Mouse (Mus musculus) liver, embryonic 15.5 days (tissue): ENCODE measurements at regions not wholly inside any gene's neighbourhood (a gene's known extent, or its start where the extent isn't known, plus 50 kb on each side); places are given as distances from the start of the nearest gene placed in this dataset.

Experiments used
- ATAC-seq: fragments of 200-750 bp; cut with Nextera tagmentation; 2 replicates; pipeline ENCODE4 v1.8.0; 2017; ENCODE audit warnings: moderate number of reproducible peaks, mild to moderate bottlenecking, moderate library complexity; ENCODE audit not compliant: insufficient read depth
- H3K27ac ChIP-seq: fragments of 300-500 bp; sonication (generic); replicated peaks from 2 replicates; pipeline ENCODE4 v1.5.1; 2015; ENCODE audit warnings: mild to moderate bottlenecking, inconsistent platforms
- H3K27me3 ChIP-seq: fragments of 300-500 bp; sonication (generic); 2 replicates; pipeline ENCODE4 v1.6.1; 2015; ENCODE audit warnings: mild to moderate bottlenecking, inconsistent platforms
- H3K36me3 ChIP-seq: fragments of 300-500 bp; sonication (generic); replicated peaks from 2 replicates; pipeline ENCODE4 v1.6.1; 2015; ENCODE audit warnings: moderate library complexity, mild to moderate bottlenecking, inconsistent platforms
- H3K4me1 ChIP-seq: fragments of 300-500 bp; sonication (generic); replicated peaks from 2 replicates; pipeline ENCODE4 v1.6.1; 2015; ENCODE audit warnings: inconsistent platforms
- H3K4me2 ChIP-seq: fragments of 300-500 bp; sonication (generic); 2 replicates; pipeline ENCODE4 v1.6.1; 2015; ENCODE audit warnings: moderate library complexity, mild to moderate bottlenecking, inconsistent platforms
- H3K4me3 ChIP-seq: fragments of 300-500 bp; sonication (generic); replicated peaks from 2 replicates; pipeline ENCODE4 v1.5.1; 2015; ENCODE audit warnings: mild to moderate bottlenecking, inconsistent platforms
- H3K9ac ChIP-seq: fragments of 300-500 bp; sonication (generic); 2 replicates; pipeline ENCODE4 v1.6.1; 2015; ENCODE audit warnings: moderate library complexity, mild to moderate bottlenecking, inconsistent platforms
- H3K9me3 ChIP-seq: fragments of 300-500 bp; sonication (generic); replicated peaks from 2 replicates; pipeline ENCODE4 v1.6.1; 2016; ENCODE audit warnings: inconsistent platforms
- WGBS: fragments of 180-500 bp; shearing (Covaris S2); methylation state at CpG from one replicate; pipeline ENCODE4 v1.1.7; 2015; ENCODE audit warnings: mixed read lengths; ENCODE audit not compliant: insufficient replicate concordance; 5-methylcytosine and 5-hydroxymethylcytosine counted together

GRCm38 (mm10) chr14:33797551-33798303 lies 125.7 kb upstream of the Gdf10 start:
- ATAC-seq, result no peak
- H3K27ac ChIP-seq, result no peak overlapping the region
- no peak overlapping the region for H3K4me2 ChIP-seq
- WGBS, result 58% methylated on average over 15 of the region's 15 CpGs
- H3K4me3 ChIP-seq, result no peak overlapping the region
- H3K36me3 ChIP-seq, result no peaks in the 10 kb centered on the region
- no peak overlapping the region for H3K9ac ChIP-seq
- no peaks in the 10 kb centered on the region for H3K9me3 ChIP-seq
- H3K27me3 ChIP-seq, result no peaks in the 10 kb centered on the region
- no peaks in the 10 kb centered on the region for H3K4me1 ChIP-seq

GRCm38 (mm10) chr14:33804321-33804720 lies 119.1 kb upstream of the Gdf10 start:
- Histone ChIP-seq H3K4me1 (0 out of 2 replicates have a peak, but pooled peaks cover 4% of the 10 kb centered on the region), H3K9ac (no peak overlapping the region), H3K9me3 (no peaks in the 10 kb centered on the region), H3K4me3 (no peak overlapping the region), H3K27ac (no peak overlapping the region), H3K4me2 (no peak overlapping the region), H3K36me3 (no peaks in the 10 kb centered on the region), H3K27me3 (no peaks in the 10 kb centered on the region)
- no peak for ATAC-seq
- 70% methylated on average over 3 of the region's 3 CpGs for WGBS

- Histone ChIP-seq H3K4me1 (0 out of 2 replicates have a peak, but pooled peaks cover 4% of the 10 kb centered on the region), H3K27ac (no peak overlapping the region), H3K27me3 (no peaks in the 10 kb centered on the region), H3K36me3 (no peaks in the 10 kb centered on the region), H3K9ac (no peak overlapping the region), H3K9me3 (no peaks in the 10 kb centered on the region), H3K4me2 (no peak overlapping the region), H3K4me3 (no peak overlapping the region)
- 57% methylated on average over 6 of the region's 6 CpGs for WGBS
- no peak for ATAC-seq
Measured at GRCm38 (mm10) chr14:33804721-33805120, 118.7 kb upstream of the Gdf10 start.

GRCm38 (mm10) chr14:33807196-33807595 lies 116.2 kb upstream of the Gdf10 start:
- H3K27ac ChIP-seq, result no peak overlapping the region
- no peak for ATAC-seq
- no peak overlapping the region for H3K4me2 ChIP-seq
- no peaks in the 10 kb centered on the region for H3K9me3 ChIP-seq
- no peak overlapping the region for H3K4me3 ChIP-seq
- H3K4me1 ChIP-seq, result 0 out of 2 replicates have a peak, but pooled peaks cover 4% of the 10 kb centered on the region
- H3K9ac ChIP-seq, result no peak overlapping the region
- H3K36me3 ChIP-seq, result no peaks in the 10 kb centered on the region
- WGBS, result 51% methylated on average over 7 of the region's 7 CpGs
- H3K27me3 ChIP-seq, result no peaks in the 10 kb centered on the region

- no peak overlapping the region for H3K4me2 ChIP-seq
- H3K4me3 ChIP-seq, result no peak overlapping the region
- H3K4me1 ChIP-seq, result 0 out of 2 replicates have a peak, but pooled peaks cover 4% of the 10 kb centered on the region
- H3K36me3 ChIP-seq, result no peaks in the 10 kb centered on the region
- H3K27ac ChIP-seq, result no peak overlapping the region
- ATAC-seq, result 0 out of 2 replicates have a peak, but pooled peaks have one; percentile 31
- WGBS, result 35% methylated on average over 11 of the region's 11 CpGs
- H3K9ac ChIP-seq, result no peak overlapping the region
- no peaks in the 10 kb centered on the region for H3K27me3 ChIP-seq
- H3K9me3 ChIP-seq, result no peaks in the 10 kb centered on the region
Measured at GRCm38 (mm10) chr14:33808593-33809265, 114.7 kb upstream of the Gdf10 start.

GRCm38 (mm10) chr14:33810584-33810983 lies 112.8 kb upstream of the Gdf10 start:
- ATAC-seq, result no peak
- WGBS, result 71% methylated on average over 4 of the region's 4 CpGs
- H3K36me3 ChIP-seq, result no peaks in the 10 kb centered on the region

GRCm38 (mm10) chr14:33811241-33811640 lies 112.1 kb upstream of the Gdf10 start:
- Histone ChIP-seq H3K36me3 (no peaks in the 10 kb centered on the region), H3K27me3 (no peaks in the 10 kb centered on the region), H3K4me1 (0 out of 2 replicates have a peak, but pooled peaks cover 4% of the 10 kb centered on the region), H3K9ac (no peak overlapping the region), H3K9me3 (no peaks in the 10 kb centered on the region), H3K4me2 (no peak overlapping the region), H3K27ac (no peak overlapping the region), H3K4me3 (no peak overlapping the region)
- no peak for ATAC-seq
- WGBS, result 55% methylated on average over 3 of the region's 3 CpGs

More at GRCm38 (mm10) chr14:33810584-33810983, 112.8 kb upstream of the Gdf10 start:
- H3K9me3 ChIP-seq, result no peaks in the 10 kb centered on the region
- no peaks in the 10 kb centered on the region for H3K27me3 ChIP-seq
- no peak overlapping the region for H3K4me2 ChIP-seq
- H3K9ac ChIP-seq, result no peak overlapping the region
- 0 out of 2 replicates have a peak, but pooled peaks cover 4% of the 10 kb centered on the region for H3K4me1 ChIP-seq
- H3K4me3 ChIP-seq, result no peak overlapping the region
- no peak overlapping the region for H3K27ac ChIP-seq

- 75% methylated on average over 8 of the region's 8 CpGs for WGBS
- Histone ChIP-seq H3K27ac (no peak overlapping the region), H3K27me3 (no peaks in the 10 kb centered on the region), H3K36me3 (no peaks in the 10 kb centered on the region), H3K4me2 (no peak overlapping the region), H3K4me1 (0 out of 2 replicates have a peak, but pooled peaks cover 4% of the 10 kb centered on the region), H3K9me3 (no peaks in the 10 kb centered on the region), H3K9ac (no peak overlapping the region), H3K4me3 (no peak overlapping the region)
- ATAC-seq, result no peak
Measured at GRCm38 (mm10) chr14:33812266-33812665, 111.1 kb upstream of the Gdf10 start.

- 53% methylated on average over 4 of the region's 4 CpGs for WGBS
Measured at GRCm38 (mm10) chr14:33812772-33813171, 110.6 kb upstream of the Gdf10 start.

GRCm38 (mm10) chr14:33813274-33813673 lies 110.1 kb upstream of the Gdf10 start:
- 32% methylated on average over 3 of the region's 3 CpGs for WGBS
- no peak overlapping the region for H3K27ac ChIP-seq
- H3K4me3 ChIP-seq, result no peak overlapping the region
- H3K36me3 ChIP-seq, result no peaks in the 10 kb centered on the region
- 0 out of 2 replicates have a peak, but pooled peaks cover 3% of the 10 kb centered on the region for H3K4me1 ChIP-seq
- H3K4me2 ChIP-seq, result no peak overlapping the region
- no peaks in the 10 kb centered on the region for H3K9me3 ChIP-seq
- no peak for ATAC-seq
- no peak overlapping the region for H3K9ac ChIP-seq
- H3K27me3 ChIP-seq, result no peaks in the 10 kb centered on the region

More at GRCm38 (mm10) chr14:33812772-33813171, 110.6 kb upstream of the Gdf10 start:
- no peaks in the 10 kb centered on the region for H3K36me3 ChIP-seq
- no peak overlapping the region for H3K27ac ChIP-seq
- H3K4me2 ChIP-seq, result no peak overlapping the region
- H3K27me3 ChIP-seq, result no peaks in the 10 kb centered on the region
- H3K9ac ChIP-seq, result no peak overlapping the region
- ATAC-seq, result no peak
- H3K4me3 ChIP-seq, result no peak overlapping the region
- no peaks in the 10 kb centered on the region for H3K9me3 ChIP-seq
- 0 out of 2 replicates have a peak, but pooled peaks cover 4% of the 10 kb centered on the region for H3K4me1 ChIP-seq

- Histone ChIP-seq H3K9ac (no peak overlapping the region), H3K4me1 (no peaks in the 10 kb centered on the region), H3K9me3 (no peaks in the 10 kb centered on the region), H3K27ac (no peak overlapping the region), H3K36me3 (no peaks in the 10 kb centered on the region), H3K27me3 (no peaks in the 10 kb centered on the region), H3K4me3 (no peak overlapping the region), H3K4me2 (no peak overlapping the region)
- no peak for ATAC-seq
- 62% methylated on average over 1 of the region's 1 CpGs for WGBS
Measured at GRCm38 (mm10) chr14:33814107-33814506, 109.3 kb upstream of the Gdf10 start.
